Mouse (Mus musculus) kidney, adult 2 months (tissue): ENCODE measurements at regions not wholly inside any gene's neighbourhood (a gene's known extent, or its start where the extent isn't known, plus 50 kb on each side); places are given as distances from the start of the nearest gene placed in this dataset.

Experiments used
- DNase-seq: peaks from one replicate; pipeline ENCODE4 v3.0.0; 2021
- H3K27ac ChIP-seq: fragments of 200-500 bp; 2 replicates; pipeline ENCODE4 v1.5.1; 2012; ENCODE audit warnings: low read depth, low read length, control low read depth, inconsistent platforms; ENCODE audit not compliant: insufficient read depth
- H3K27me3 ChIP-seq: fragments of 200-500 bp; replicated peaks from 2 replicates; pipeline ENCODE4 v1.6.1; 2012; ENCODE audit warnings: mild to moderate bottlenecking, moderate library complexity, low read length, inconsistent platforms; ENCODE audit not compliant: control insufficient read depth, insufficient read depth
- H3K36me3 ChIP-seq: fragments of 200-500 bp; 2 replicates; pipeline ENCODE4 v1.6.1; 2012; ENCODE audit warnings: mild to moderate bottlenecking, moderate library complexity, low read length, inconsistent platforms; ENCODE audit not compliant: control insufficient read depth, insufficient read depth
- H3K4me1 ChIP-seq: fragments of 200-500 bp; 2 replicates; pipeline ENCODE4 v1.6.1; 2011; ENCODE audit warnings: low read length; ENCODE audit not compliant: control insufficient read depth, insufficient read depth
- H3K4me3 ChIP-seq: fragments of 200-500 bp; 2 replicates; pipeline ENCODE4 v1.5.1; 2011; ENCODE audit warnings: mild to moderate bottlenecking, low read depth, low read length, control low read depth; ENCODE audit not compliant: insufficient read depth
- CTCF ChIP-seq: fragments of 200-500 bp; conservative IDR thresholded peaks from 2 replicates; pipeline ENCODE4 v1.5.1; 2011; ENCODE audit warnings: low read depth, mild to moderate bottlenecking, control low read depth, low read length, moderate library complexity, mixed read lengths; ENCODE audit not compliant: insufficient read depth, insufficient read length
- POLR2A ChIP-seq: fragments of 200-500 bp; IDR thresholded peaks from one replicate; pipeline ENCODE4 v1.6.1; 2011; ENCODE audit warnings: low read depth, low read length, control low read depth
- WGBS: fragments of 180-500 bp; shearing (Covaris S2); methylation state at CpG from one replicate; pipeline ENCODE4 v1.1.7; 2018; 5-methylcytosine and 5-hydroxymethylcytosine counted together

DNA sequence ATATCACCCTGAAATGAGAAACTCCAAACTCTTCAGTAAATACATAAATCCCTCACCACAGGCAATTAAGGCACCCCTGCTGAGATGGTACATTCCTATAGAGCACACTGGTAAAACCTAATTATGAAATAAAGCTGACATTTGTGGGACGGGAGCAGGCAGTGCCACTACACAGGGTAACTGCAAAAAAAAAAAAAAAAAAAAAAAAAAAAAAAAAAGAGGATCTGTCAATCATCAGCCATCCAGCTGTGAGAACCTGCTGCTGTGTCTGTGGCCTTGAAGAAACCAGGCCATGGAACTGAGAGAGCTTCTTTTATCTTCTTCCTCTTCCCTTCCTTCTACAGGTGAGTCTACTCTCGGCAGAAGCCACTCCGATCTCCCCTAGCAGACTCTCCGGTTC lies 78.6 kb upstream of the Sfrp2 start:
- Histone ChIP-seq H3K36me3 (no peaks in the 10 kb centered on the region), H3K4me1 (no peaks in the 10 kb centered on the region), H3K4me3 (no peak overlapping the region), H3K27me3 (no peaks in the 10 kb centered on the region), H3K27ac (no peak overlapping the region)
- WGBS = 79% methylated on average over 4 of the region's 4 CpGs
- DNase-seq = no peak
- TF ChIP-seq CTCF = no peak
- TF ChIP-seq POLR2A = no peak

DNA sequence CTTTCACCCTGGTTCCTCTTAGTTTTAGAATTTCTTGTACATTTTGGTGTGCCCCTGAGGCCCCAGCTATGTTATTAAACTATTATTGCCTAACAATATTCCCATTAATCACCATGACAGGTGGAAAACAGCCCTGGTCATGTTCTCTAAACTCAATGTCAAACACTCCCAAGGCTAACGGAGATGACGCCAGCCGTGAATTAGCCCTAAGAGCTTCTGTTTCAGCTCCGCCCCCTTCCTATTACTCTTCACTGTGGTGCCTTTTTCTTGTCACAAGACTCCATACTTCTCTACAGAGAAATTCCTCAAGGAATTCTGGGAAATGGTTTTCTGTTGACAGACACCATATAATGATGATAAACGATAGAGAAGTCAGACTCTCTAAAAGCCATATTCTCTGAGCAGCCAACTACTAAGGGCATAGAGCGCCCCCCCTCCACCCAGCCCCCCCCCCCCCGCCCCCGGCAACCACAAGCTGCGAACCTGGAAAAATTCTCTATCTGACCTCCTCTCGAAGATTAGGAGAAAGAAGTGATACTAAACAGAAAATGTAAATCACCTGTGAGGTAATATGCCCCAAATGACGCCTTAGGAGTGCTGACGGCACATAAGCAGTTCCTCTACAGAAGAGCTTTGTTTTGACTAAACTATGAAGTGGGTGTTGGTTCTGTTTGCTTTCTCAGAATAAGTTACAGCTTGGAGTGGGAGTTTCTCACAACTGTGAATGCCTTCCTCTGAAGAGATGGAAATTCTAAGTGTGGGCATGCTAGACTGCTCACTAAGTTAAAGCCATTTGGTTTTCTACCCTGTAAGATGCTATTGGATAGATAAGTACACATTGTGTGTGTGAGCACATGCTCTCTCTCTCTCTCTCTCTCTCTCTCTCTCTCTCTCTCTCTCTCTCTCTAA lies 76.8 kb upstream of the Sfrp2 start:
- 59% methylated on average over 12 of the region's 12 CpGs for WGBS
- peak; percentile 13 for DNase-seq

DNA sequence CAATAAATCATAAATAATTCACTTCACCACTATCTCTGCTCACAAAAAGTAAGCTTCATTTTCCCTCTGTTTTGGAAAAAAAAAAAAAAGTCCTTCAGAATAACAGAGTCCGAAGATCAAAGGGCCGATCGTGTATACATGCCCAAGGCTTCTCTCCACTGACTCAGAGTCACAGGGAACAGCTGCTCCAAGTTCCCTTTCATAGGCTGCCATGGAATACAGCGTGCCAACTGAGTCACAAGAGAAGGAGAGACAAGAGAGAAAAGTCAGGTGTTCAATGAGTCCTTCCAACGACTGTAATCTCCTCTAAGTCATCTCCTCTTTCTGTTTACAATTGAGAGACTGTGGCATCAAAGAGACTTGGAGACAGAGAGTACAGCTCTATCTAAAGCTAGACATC lies 71.6 kb upstream of the Sfrp2 start:
- WGBS = 46% methylated on average over 5 of the region's 5 CpGs
- no peaks in the 10 kb centered on the region for H3K27me3 ChIP-seq
- DNase-seq = no peak
- no peak overlapping the region for H3K4me3 ChIP-seq
- H3K36me3 ChIP-seq = no peaks in the 10 kb centered on the region
- TF ChIP-seq POLR2A (no peak), CTCF (no peak)
- H3K27ac ChIP-seq = no peak overlapping the region
- no peaks in the 10 kb centered on the region for H3K4me1 ChIP-seq

More for the DNA sequence above, 76.8 kb upstream of the Sfrp2 start:
- H3K4me1 ChIP-seq = no peaks in the 10 kb centered on the region
- H3K27ac ChIP-seq = no peak overlapping the region
- no peaks in the 10 kb centered on the region for H3K36me3 ChIP-seq
- no peaks in the 10 kb centered on the region for H3K27me3 ChIP-seq
- no peak overlapping the region for H3K4me3 ChIP-seq
- no peak for TF ChIP-seq POLR2A
- TF ChIP-seq CTCF = no peak

DNA sequence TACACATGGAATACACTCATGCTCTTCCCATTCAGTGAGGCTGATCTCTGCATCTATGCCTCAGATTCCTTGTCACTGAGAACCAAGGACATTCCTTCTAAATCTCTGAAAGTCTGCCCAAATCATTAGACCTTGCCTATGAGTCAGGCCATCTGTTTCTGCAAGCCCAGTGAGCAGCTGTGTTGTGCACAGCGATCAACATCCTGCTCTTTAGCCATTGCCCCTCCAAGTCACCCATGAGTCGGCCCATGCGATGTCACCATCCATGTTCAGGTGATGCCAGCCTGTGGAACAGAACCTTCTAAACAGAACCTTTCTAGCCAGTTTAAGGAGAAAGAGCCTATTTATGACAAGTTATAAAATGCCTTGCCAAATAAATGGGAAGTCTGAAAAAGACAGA lies 66.4 kb upstream of the Sfrp2 start:
- Histone ChIP-seq H3K27me3 (no peaks in the 10 kb centered on the region), H3K4me3 (no peak overlapping the region), H3K4me1 (0 out of 2 replicates have a peak, but pooled peaks cover 2% of the 10 kb centered on the region), H3K36me3 (no peaks in the 10 kb centered on the region), H3K27ac (no peak overlapping the region)
- DNase-seq = no peak
- TF ChIP-seq POLR2A = no peak
- WGBS = 81% methylated on average over 3 of the region's 3 CpGs

DNA sequence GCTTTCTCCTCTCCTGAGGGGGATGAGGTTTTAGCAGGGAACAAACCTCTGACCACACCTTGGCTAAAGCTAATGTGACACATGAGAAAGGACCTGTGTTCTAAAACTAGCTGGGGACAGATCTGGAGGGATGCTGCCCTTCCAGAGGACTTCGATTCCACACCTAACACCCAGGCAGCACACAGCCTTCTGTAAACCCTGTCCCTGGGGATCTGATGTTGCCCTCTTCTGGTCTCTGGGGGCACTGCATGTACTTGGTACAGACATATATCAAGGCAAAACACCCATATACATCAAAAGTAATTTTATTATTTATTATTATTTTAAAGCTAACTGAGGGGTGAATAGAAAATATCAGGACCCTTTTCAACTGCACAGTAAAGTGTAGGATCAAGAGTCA lies 65.0 kb upstream of the Sfrp2 start:
- Histone ChIP-seq H3K4me3 (no peak overlapping the region), H3K36me3 (no peaks in the 10 kb centered on the region), H3K27me3 (no peaks in the 10 kb centered on the region), H3K27ac (no peak overlapping the region), H3K4me1 (peaks cover 2% of the 10 kb centered on the region; the same call in 1 of the 2 replicates)
- TF ChIP-seq POLR2A (no peak), CTCF (peak; percentile 71)
- peak; percentile 33 for DNase-seq
- WGBS = 63% methylated on average over 1 of the region's 1 CpGs

DNA sequence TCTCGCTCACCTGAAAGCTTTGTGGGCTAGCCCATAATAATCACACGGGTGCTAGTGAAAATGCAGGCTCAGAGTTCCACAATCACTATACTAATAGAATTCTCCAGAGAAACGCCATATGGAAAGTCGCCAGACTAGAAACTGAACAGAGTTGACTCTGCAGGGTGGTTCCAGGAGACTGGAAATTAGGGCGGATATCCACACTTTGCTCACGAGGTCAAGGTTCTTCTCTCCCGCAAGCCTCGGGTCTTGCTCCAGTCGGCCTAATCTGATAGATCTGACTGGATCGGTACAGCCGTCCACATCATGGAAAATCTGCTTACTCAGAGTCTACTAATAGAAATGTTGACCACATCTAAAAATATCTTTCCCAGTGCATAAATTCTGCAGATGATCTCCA lies 61.6 kb upstream of the Sfrp2 start:
- no peak overlapping the region for H3K4me3 ChIP-seq
- no peaks in the 10 kb centered on the region for H3K27me3 ChIP-seq
- peak; percentile 74 for DNase-seq
- H3K36me3 ChIP-seq = no peaks in the 10 kb centered on the region
- H3K27ac ChIP-seq = no peak overlapping the region
- TF ChIP-seq POLR2A = no peak
- no peak for TF ChIP-seq CTCF
- peaks cover 2% of the 10 kb centered on the region; the same call in 1 of the 2 replicates for H3K4me1 ChIP-seq
- 32% methylated on average over 11 of the region's 11 CpGs for WGBS

DNA sequence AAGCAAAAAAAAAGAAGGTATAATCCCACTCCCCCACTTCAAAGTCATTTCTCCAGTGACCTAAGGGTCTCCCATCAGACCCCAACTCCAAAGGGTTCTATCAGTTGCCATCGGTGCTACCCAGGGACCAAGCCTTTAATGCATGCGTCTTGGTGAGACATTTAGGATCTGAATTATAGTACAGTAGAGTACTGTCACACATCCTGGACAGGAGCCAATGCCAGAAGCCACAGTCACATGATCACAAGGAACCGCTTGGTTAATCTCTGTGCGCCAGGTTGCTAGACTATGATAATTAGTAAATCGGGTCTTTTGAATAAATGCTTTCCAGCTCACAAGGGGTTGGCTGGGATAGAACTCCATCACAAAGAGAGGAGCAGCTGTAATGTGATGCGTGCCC lies 60.9 kb upstream of the Sfrp2 start:
- Histone ChIP-seq H3K27ac (no peak overlapping the region), H3K4me1 (peaks cover 2% of the 10 kb centered on the region; the same call in 1 of the 2 replicates), H3K4me3 (no peak overlapping the region), H3K36me3 (no peaks in the 10 kb centered on the region), H3K27me3 (no peaks in the 10 kb centered on the region)
- 84% methylated on average over 6 of the region's 6 CpGs for WGBS
- DNase-seq = no peak
- no peak for TF ChIP-seq CTCF
- no peak for TF ChIP-seq POLR2A
